Mouse (Mus musculus) embryonic fibroblast, embryonic 13.5 days (primary cell): ENCODE measurements around the gene Macrod1. TPM values are rescaled to one million over a fixed set of nuclear protein-coding genes. Genes with fewer than 3 reads are reported as not detected.

Source experiments
- H3K27ac ChIP-seq: 2 replicates; pipeline ENCODE4 v1.5.1; 2012; ENCODE audit warnings: low read length, control low read depth, inconsistent platforms; ENCODE audit not compliant: insufficient read depth
- H3K4me1 ChIP-seq: 2 replicates; pipeline ENCODE4 v1.6.1; 2011; ENCODE audit warnings: low read length; ENCODE audit not compliant: control insufficient read depth, insufficient read depth
- H3K4me3 ChIP-seq: 2 replicates; pipeline ENCODE4 v1.5.1; 2011; ENCODE audit warnings: mild to moderate bottlenecking, control low read depth, low read length; ENCODE audit not compliant: insufficient read depth
- CTCF ChIP-seq: IDR thresholded peaks from 2 replicates; pipeline ENCODE4 v1.5.1; 2011; ENCODE audit warnings: mild to moderate bottlenecking, control low read depth, low read length, moderate library complexity, borderline replicate concordance; ENCODE audit not compliant: insufficient read depth
- POLR2A ChIP-seq: IDR thresholded peaks from 2 replicates; pipeline ENCODE4 v1.6.1; 2011; ENCODE audit warnings: low read depth, mild to moderate bottlenecking, control low read depth, low read length, moderate library complexity
- polyA plus RNA-seq: library from polyadenylated mRNA; stranded (reverse); fragments of >200 nt; gene quantifications from 2 replicates; pipeline ENCODE4 v1.2.4, GENCODE M21; 2011; ENCODE audit warnings: low read depth; ENCODE audit not compliant: missing spikeins, insufficient read length

Gene Macrod1
- polyA plus RNA-seq, 1 experiment: 5.2 TPM

- Histone ChIP-seq H3K27ac (no peak overlapping the region), H3K4me1 (no peaks in the 10 kb centered on the region), H3K4me3 (no peak overlapping the region)
- TF ChIP-seq POLR2A (no peak), CTCF (no peak)
Measured at GRCm38 (mm10) chr19:7110875-7111274, 54.3 kb downstream of the Macrod1 start.

GRCm38 (mm10) chr19:7111309-7111708 is 54.7 kb downstream of the Macrod1 start:
- TF ChIP-seq POLR2A (no peak), CTCF (no peak)
- no peak overlapping the region for H3K27ac ChIP-seq
- H3K4me1 ChIP-seq: no peaks in the 10 kb centered on the region
- H3K4me3 ChIP-seq: no peak overlapping the region

- Histone ChIP-seq H3K4me1 (no peaks in the 10 kb centered on the region), H3K27ac (no peak overlapping the region), H3K4me3 (no peak overlapping the region)
- TF ChIP-seq POLR2A: no peak
- TF ChIP-seq CTCF: no peak
Measured at GRCm38 (mm10) chr19:7111710-7112109, 55.1 kb downstream of the Macrod1 start.

GRCm38 (mm10) chr19:7112628-7113027 is 56.0 kb downstream of the Macrod1 start:
- TF ChIP-seq CTCF (no peak), POLR2A (no peak)
- Histone ChIP-seq H3K27ac (no peak overlapping the region), H3K4me1 (no peaks in the 10 kb centered on the region), H3K4me3 (no peak overlapping the region)

- H3K27ac ChIP-seq: no peak overlapping the region
- H3K4me3 ChIP-seq: no peak overlapping the region
- no peak for TF ChIP-seq CTCF
- TF ChIP-seq POLR2A: no peak
- H3K4me1 ChIP-seq: no peaks in the 10 kb centered on the region
Measured at GRCm38 (mm10) chr19:7113574-7113973, 57.0 kb downstream of the Macrod1 start.

GRCm38 (mm10) chr19:7116038-7116731 is 59.6 kb downstream of the Macrod1 start:
- H3K27ac ChIP-seq: no peak overlapping the region
- no peaks in the 10 kb centered on the region for H3K4me1 ChIP-seq
- H3K4me3 ChIP-seq: no peak overlapping the region
- TF ChIP-seq CTCF (no peak), POLR2A (no peak)

GRCm38 (mm10) chr19:7117141-7117540 is 60.5 kb downstream of the Macrod1 start:
- Histone ChIP-seq H3K4me1 (no peaks in the 10 kb centered on the region), H3K4me3 (no peak overlapping the region), H3K27ac (no peak overlapping the region)
- TF ChIP-seq POLR2A (no peak), CTCF (no peak)

- no peaks in the 10 kb centered on the region for H3K4me1 ChIP-seq
- H3K4me3 ChIP-seq: no peak overlapping the region
- H3K27ac ChIP-seq: no peak overlapping the region
- TF ChIP-seq POLR2A (no peak), CTCF (no peak)
Measured at GRCm38 (mm10) chr19:7117653-7118307, 61.2 kb downstream of the Macrod1 start.

- H3K4me1 ChIP-seq: no peaks in the 10 kb centered on the region
Measured at GRCm38 (mm10) chr19:7121252-7121651, 64.6 kb downstream of the Macrod1 start.

GRCm38 (mm10) chr19:7122277-7122676 is 65.7 kb downstream of the Macrod1 start:
- H3K4me1 ChIP-seq: no peaks in the 10 kb centered on the region
- TF ChIP-seq CTCF: no peak
- TF ChIP-seq POLR2A: no peak
- no peak overlapping the region for H3K27ac ChIP-seq
- no peak overlapping the region for H3K4me3 ChIP-seq

More at GRCm38 (mm10) chr19:7121252-7121651, 64.6 kb downstream of the Macrod1 start:
- no peak for TF ChIP-seq POLR2A
- no peak for TF ChIP-seq CTCF
- H3K4me3 ChIP-seq: no peak overlapping the region
- no peak overlapping the region for H3K27ac ChIP-seq
